Mouse (Mus musculus): ENCODE data around the gene Plcxd2. TPM values are rescaled to one million over a fixed set of nuclear protein-coding genes. Genes with fewer than 3 reads are reported as not detected.

Gene Plcxd2
- polyA plus RNA-seq, 1 experiment from 2014 or later = 1.2 TPM

DNA sequence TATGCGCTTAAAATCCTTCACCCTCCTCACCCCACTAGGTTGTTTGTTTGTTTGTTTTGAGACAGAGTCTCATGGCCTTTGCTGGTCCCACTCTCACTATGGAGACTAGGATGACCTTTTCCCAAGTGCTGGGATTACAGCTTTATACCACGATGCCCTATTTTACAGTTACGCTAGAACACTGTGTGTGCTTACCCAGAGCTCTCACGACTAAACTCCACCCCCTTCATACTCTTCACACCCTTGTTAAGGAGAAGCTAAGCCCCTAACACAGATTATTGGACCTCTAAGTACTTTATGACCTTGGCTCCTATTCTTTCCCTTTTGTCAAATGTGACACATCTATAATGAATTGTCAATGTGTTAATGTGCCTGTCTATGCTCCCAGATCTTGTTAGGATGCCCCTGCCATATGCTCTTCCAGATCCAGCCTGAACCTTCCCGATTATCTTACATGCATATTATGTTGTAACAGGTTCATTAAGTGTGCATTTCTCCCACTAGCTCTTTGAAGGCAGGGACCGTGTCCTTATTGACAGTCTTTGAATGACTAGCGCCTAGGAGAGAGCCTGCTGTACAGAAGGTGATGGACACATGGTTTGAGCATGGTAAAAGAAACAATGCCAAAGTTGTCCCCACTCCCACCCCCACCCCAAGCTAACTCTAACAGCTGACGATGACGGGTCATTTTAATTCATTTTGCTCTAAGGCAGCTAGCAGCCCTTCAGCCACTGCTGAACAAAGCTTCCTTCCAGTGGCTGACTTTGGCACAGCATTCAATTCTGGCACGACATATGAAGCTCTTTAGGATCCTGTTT, 10.4 kb downstream of the Plcxd2 start:
- H3K4me2 ChIP-seq (replicated peaks; ENCODE audit: low read depth, low read length) = no peak overlapping the region
- no peaks in the 10 kb centered on the region for H3K36me3 ChIP-seq (ENCODE audit: control insufficient read depth, insufficient read depth, low read length)
- no peak overlapping the region for H3K27ac ChIP-seq (ENCODE audit: low read depth, low read length)
- no peaks in the 10 kb centered on the region for H3K27me3 ChIP-seq (ENCODE audit: control insufficient read depth, insufficient read depth, low read length)
- H3K4me1 ChIP-seq (ENCODE audit: control insufficient read depth, insufficient read depth, low read length) = no peaks in the 10 kb centered on the region
- H3K9me3 ChIP-seq (ENCODE audit: control insufficient read depth, low read length) = no peaks in the 10 kb centered on the region
- H3K9ac ChIP-seq (ENCODE audit: low read depth, low read length) = no peak overlapping the region
- H3K4me3 ChIP-seq (ENCODE audit: low read length) = no peak overlapping the region
- no peak for ATAC-seq (ENCODE audit: low FRiP score, low TSS enrichment)
- 56% methylated on average over 10 of the region's 10 CpGs for WGBS

DNA sequence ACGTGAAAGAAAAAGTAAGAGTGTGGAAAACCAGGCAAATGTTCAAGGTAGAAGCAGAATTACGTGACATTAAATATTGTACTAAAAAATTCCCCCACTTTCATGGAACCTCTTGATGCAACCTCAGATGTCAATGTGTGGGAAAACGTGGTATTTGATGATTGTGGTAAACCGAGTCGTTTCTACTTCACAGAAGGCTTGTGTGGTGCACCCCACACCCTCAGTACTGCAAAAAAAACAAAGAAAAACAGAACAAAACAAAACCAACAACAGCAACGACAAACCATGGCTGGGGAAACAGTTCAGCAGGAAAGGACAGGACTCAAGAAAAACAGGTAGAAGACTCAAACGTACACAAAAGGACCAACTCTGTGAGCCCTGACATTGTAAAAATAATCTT, 11.8 kb downstream of the Plcxd2 start:
- no peak overlapping the region for H3K4me2 ChIP-seq (replicated peaks; ENCODE audit: low read depth, low read length)
- ATAC-seq (ENCODE audit: low FRiP score, low TSS enrichment) = no peak
- no peaks in the 10 kb centered on the region for H3K36me3 ChIP-seq (ENCODE audit: control insufficient read depth, insufficient read depth, low read length)
- no peak overlapping the region for H3K4me3 ChIP-seq (ENCODE audit: low read length)
- H3K27me3 ChIP-seq (ENCODE audit: control insufficient read depth, insufficient read depth, low read length) = no peaks in the 10 kb centered on the region
- H3K4me1 ChIP-seq (ENCODE audit: control insufficient read depth, insufficient read depth, low read length) = no peaks in the 10 kb centered on the region
- no peak overlapping the region for H3K27ac ChIP-seq (ENCODE audit: low read depth, low read length)
- no peaks in the 10 kb centered on the region for H3K9me3 ChIP-seq (ENCODE audit: control insufficient read depth, low read length)
- no peak overlapping the region for H3K9ac ChIP-seq (ENCODE audit: low read depth, low read length)
- 77% methylated on average over 7 of the region's 7 CpGs for WGBS

DNA sequence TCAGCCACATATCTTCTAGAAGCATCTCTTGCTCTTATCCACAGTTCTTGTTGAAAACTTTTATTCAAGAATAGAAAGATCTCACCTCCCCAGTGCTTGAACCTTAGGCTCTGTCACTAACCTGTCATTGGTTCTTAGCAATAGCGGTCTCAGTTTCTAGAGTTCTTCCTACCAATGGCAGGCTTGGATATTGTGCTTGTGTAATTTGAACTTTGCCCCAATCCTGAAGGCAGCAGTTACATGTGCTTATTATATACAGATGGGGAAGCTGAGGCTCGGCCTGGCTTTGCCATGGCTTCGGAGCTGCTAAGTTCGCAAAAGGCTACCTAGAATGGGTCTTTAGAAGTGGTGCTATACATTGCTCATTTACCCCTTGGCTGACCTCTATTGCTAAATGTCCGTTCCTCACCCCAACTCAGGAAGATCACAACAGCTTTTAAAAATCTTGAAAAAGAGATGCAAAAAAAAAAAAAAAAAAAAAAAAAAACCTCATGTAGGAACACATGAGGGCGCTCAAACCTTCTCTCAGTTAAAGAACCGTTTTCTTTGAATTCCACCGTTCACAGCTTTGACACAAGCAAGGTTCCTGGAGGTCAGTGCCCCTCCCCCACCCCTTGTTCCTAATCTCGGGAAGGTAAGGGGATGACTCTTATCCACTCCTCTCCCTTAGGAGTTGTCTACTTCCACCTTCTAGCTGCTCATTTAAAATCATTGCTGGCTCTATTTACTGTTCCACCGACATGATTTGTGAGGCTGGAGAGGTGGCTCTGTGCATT, 18.9 kb downstream of the Plcxd2 start:
- H3K4me2 ChIP-seq (replicated peaks; ENCODE audit: low read depth, low read length) = no peak overlapping the region
- no peaks in the 10 kb centered on the region for H3K36me3 ChIP-seq (ENCODE audit: control insufficient read depth, insufficient read depth, low read length)
- H3K4me1 ChIP-seq (ENCODE audit: control insufficient read depth, insufficient read depth, low read length) = no peaks in the 10 kb centered on the region
- no peak for ATAC-seq (ENCODE audit: low FRiP score, low TSS enrichment)
- H3K4me3 ChIP-seq (ENCODE audit: low read length) = no peak overlapping the region
- H3K27me3 ChIP-seq (ENCODE audit: control insufficient read depth, insufficient read depth, low read length) = no peaks in the 10 kb centered on the region
- WGBS = 46% methylated on average over 10 of the region's 10 CpGs
- no peak overlapping the region for H3K27ac ChIP-seq (ENCODE audit: low read depth, low read length)
- H3K9me3 ChIP-seq (ENCODE audit: control insufficient read depth, low read length) = no peaks in the 10 kb centered on the region
- H3K9ac ChIP-seq (ENCODE audit: low read depth, low read length) = no peak overlapping the region

DNA sequence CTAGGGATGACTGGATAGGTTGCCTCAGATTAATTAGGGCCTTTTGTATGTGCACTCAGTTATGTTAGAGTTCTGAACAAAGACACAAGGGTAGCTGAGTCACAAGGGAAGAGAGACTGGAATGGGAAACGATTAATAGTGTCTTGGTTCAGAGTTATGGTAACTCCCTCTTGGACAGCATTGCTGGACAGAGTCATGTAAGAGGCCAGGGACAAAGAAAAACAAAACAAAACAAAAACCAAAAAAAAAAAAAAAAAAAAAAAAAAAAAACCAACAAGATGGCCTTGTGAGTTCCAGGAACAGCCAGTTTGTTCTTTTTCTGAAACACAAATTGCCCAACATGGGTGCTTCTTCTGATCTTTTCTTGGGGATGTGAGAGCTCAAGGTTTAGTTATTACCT, 23.8 kb downstream of the Plcxd2 start:
- Histone ChIP-seq H3K36me3 (ENCODE audit: control insufficient read depth, insufficient read depth, low read length) (no peaks in the 10 kb centered on the region), H3K4me3 (ENCODE audit: low read length) (no peak overlapping the region), H3K4me1 (ENCODE audit: control insufficient read depth, insufficient read depth, low read length) (0 out of 2 replicates have a peak, but pooled peaks cover 5% of the 10 kb centered on the region), H3K9ac (ENCODE audit: low read depth, low read length) (no peak overlapping the region), H3K9me3 (ENCODE audit: control insufficient read depth, low read length) (no peaks in the 10 kb centered on the region), H3K27ac (ENCODE audit: low read depth, low read length) (no peak overlapping the region), H3K27me3 (ENCODE audit: control insufficient read depth, insufficient read depth, low read length) (no peaks in the 10 kb centered on the region), H3K4me2 (replicated peaks; ENCODE audit: low read depth, low read length) (no peak overlapping the region)
- WGBS = 62% methylated on average over 1 of the region's 1 CpGs
- ATAC-seq (ENCODE audit: low FRiP score, low TSS enrichment) = no peak

DNA sequence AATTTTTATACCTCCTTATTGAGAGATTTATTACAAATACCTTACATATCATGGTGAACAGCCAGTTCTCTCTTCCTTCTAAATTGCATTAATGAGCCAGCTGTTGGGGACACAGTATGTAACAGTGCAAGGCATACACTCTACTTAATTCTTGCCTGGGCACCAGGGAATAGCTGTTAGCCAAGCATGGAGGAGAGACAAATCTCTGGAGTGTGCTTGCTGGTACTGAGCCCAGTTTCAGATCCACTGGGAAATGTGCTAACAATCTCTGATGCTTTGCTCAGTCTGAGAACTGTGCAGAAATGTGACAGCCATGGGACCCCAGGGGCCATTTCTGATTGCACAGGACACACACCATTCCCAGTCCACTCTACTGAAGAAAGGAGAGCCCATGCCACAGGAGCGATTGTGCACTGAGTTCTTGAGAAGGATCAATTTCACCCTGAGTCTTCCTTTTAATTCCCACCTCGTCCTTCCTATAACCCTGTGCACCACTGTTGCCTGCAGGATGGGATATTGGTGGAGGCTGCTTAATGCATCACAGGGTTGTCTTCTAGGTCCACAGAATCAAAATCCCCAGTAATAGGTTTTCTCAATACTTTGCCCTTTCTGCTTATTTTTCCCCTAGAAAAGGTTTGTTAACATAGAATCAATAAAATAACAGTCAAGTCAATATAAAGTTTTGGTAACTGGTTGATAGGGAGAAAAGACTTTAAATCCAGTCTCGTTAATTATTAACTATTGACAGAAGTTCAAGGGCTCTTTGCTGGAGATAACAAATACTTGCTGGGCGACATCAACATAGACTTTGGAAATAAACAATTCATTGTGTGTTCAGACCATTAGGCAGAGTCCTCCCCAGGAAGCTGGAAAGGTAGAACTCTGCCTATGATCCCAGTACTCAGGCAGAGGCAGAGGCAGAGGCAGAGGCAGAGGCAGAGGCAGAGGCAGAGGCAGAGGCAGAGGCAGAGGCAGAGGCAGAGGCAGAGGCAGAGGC, 25.1 kb downstream of the Plcxd2 start:
- Histone ChIP-seq H3K27ac (ENCODE audit: low read depth, low read length) (no peak overlapping the region), H3K4me3 (ENCODE audit: low read length) (no peak overlapping the region), H3K27me3 (ENCODE audit: control insufficient read depth, insufficient read depth, low read length) (no peaks in the 10 kb centered on the region), H3K4me1 (ENCODE audit: control insufficient read depth, insufficient read depth, low read length) (0 out of 2 replicates have a peak, but pooled peaks cover 5% of the 10 kb centered on the region), H3K36me3 (ENCODE audit: control insufficient read depth, insufficient read depth, low read length) (no peaks in the 10 kb centered on the region), H3K4me2 (replicated peaks; ENCODE audit: low read depth, low read length) (no peak overlapping the region), H3K9ac (ENCODE audit: low read depth, low read length) (no peak overlapping the region), H3K9me3 (ENCODE audit: control insufficient read depth, low read length) (no peaks in the 10 kb centered on the region)
- no peak for ATAC-seq (ENCODE audit: low FRiP score, low TSS enrichment)
- WGBS = 71% methylated on average over 4 of the region's 4 CpGs

DNA sequence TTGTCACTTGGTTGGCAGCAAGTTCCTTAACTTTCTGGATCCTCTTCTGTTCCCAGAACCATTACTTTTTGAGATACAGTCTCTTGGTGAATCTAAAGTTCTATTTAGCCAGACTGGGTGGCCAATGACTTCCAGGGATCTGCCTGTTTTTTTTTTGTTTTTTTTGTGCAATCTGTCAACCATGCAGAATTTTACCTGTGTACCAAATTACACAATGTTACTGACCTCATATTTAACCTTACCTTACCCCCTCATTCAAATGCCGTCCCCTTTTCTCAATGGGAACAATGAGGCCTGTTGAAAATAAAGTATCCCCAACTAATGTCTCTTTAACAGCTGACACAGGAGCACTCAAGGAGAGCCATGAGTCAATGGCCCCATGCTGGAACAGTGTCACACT, 33.8 kb downstream of the Plcxd2 start:
- H3K27ac ChIP-seq (ENCODE audit: low read depth, low read length) = no peak overlapping the region
- no peak overlapping the region for H3K4me3 ChIP-seq (ENCODE audit: low read length)
- no peaks in the 10 kb centered on the region for H3K9me3 ChIP-seq (ENCODE audit: control insufficient read depth, low read length)
- no peaks in the 10 kb centered on the region for H3K4me1 ChIP-seq (ENCODE audit: control insufficient read depth, insufficient read depth, low read length)
- no peaks in the 10 kb centered on the region for H3K27me3 ChIP-seq (ENCODE audit: control insufficient read depth, insufficient read depth, low read length)
- H3K9ac ChIP-seq (ENCODE audit: low read depth, low read length) = no peak overlapping the region
- H3K36me3 ChIP-seq (ENCODE audit: control insufficient read depth, insufficient read depth, low read length) = no peaks in the 10 kb centered on the region
- ATAC-seq (ENCODE audit: low FRiP score, low TSS enrichment) = no peak
- 90% methylated on average over 1 of the region's 1 CpGs for WGBS
- H3K4me2 ChIP-seq (replicated peaks; ENCODE audit: low read depth, low read length) = no peak overlapping the region

DNA sequence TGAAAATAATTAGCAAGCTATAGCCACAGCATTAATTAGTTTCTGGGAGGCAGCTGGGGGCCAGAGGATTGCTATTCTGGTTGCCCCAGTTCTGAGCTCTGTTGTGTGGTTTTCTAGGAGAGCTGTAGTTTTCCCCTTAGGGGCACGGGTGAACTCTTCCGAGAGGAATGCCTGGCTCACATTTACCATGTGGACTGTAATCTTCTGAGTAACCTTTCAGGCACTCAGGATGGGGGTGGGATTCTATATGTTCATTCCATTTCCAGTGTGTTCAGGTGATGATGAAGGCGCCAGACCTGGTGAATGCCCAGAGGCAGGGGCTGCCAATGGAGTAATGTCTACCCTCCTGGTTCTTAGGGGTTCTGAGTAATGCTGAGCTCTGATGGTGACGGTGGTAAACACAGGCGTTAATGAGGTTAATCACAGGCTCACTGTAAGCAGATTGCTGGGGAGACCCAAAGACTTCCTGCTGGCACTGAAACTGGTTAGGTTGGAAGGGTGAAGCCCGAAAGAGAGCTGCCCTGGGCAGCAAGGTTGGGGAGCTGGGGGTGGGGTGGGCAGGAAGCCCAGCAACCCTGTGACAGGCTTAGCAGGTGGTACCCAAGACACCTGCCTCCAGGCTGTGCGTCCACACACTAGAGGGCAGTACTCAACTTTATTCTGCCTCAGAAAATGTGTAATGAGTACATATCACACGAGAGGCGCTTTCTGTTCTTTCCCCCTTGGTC, 35.9 kb downstream of the Plcxd2 start:
- Histone ChIP-seq H3K27me3 (ENCODE audit: control insufficient read depth, insufficient read depth, low read length) (no peaks in the 10 kb centered on the region), H3K9ac (ENCODE audit: low read depth, low read length) (no peak overlapping the region), H3K9me3 (ENCODE audit: control insufficient read depth, low read length) (no peaks in the 10 kb centered on the region), H3K4me1 (ENCODE audit: control insufficient read depth, insufficient read depth, low read length) (no peaks in the 10 kb centered on the region), H3K4me2 (replicated peaks; ENCODE audit: low read depth, low read length) (no peak overlapping the region), H3K27ac (ENCODE audit: low read depth, low read length) (no peak overlapping the region), H3K4me3 (ENCODE audit: low read length) (no peak overlapping the region), H3K36me3 (ENCODE audit: control insufficient read depth, insufficient read depth, low read length) (no peaks in the 10 kb centered on the region)
- ATAC-seq (ENCODE audit: low FRiP score, low TSS enrichment) = no peak
- WGBS = 69% methylated on average over 9 of the region's 9 CpGs

DNA sequence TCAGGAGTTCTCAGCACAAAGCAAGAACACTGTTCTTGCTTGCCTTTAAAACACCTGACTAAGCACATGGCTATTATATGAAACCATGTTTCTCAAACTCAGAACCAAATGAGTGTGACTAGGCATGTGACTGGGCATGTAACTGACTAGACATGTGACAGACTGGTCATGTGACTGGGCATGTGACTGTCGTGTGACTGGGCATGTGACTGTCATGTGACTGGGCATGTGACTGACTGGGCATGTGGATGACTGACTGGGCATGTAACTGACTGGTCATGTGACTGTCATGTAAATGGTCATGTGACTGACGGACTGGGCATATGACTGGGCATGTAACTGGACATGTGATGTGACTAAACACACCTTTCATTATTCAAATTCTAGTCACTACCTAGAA, 39.8 kb downstream of the Plcxd2 start:
- Histone ChIP-seq H3K4me3 (ENCODE audit: low read length) (no peak overlapping the region), H3K27ac (ENCODE audit: low read depth, low read length) (no peak overlapping the region), H3K27me3 (ENCODE audit: control insufficient read depth, insufficient read depth, low read length) (no peaks in the 10 kb centered on the region), H3K36me3 (ENCODE audit: control insufficient read depth, insufficient read depth, low read length) (no peaks in the 10 kb centered on the region), H3K9ac (ENCODE audit: low read depth, low read length) (no peak overlapping the region), H3K9me3 (ENCODE audit: control insufficient read depth, low read length) (no peaks in the 10 kb centered on the region), H3K4me1 (ENCODE audit: control insufficient read depth, insufficient read depth, low read length) (peaks cover 9% of the 10 kb centered on the region; the same call in 1 of the 2 replicates), H3K4me2 (replicated peaks; ENCODE audit: low read depth, low read length) (no peak overlapping the region)
- 88% methylated on average over 2 of the region's 2 CpGs for WGBS
- ATAC-seq (ENCODE audit: low FRiP score, low TSS enrichment) = no peak
